Mouse (Mus musculus): ENCODE results near the gene Cpne7. TPM values are rescaled to one million over a fixed set of nuclear protein-coding genes. Genes with fewer than 3 reads are reported as not detected.

Gene Cpne7
- not detected for polyA plus RNA-seq (2014; fragmentation: Illumina TruSeq; extraction: RNeasy Lipid Tissue Mini Kit (QIAGEN cat#74804); ENCODE audit: low read depth, low replicate concordance)

DNA sequence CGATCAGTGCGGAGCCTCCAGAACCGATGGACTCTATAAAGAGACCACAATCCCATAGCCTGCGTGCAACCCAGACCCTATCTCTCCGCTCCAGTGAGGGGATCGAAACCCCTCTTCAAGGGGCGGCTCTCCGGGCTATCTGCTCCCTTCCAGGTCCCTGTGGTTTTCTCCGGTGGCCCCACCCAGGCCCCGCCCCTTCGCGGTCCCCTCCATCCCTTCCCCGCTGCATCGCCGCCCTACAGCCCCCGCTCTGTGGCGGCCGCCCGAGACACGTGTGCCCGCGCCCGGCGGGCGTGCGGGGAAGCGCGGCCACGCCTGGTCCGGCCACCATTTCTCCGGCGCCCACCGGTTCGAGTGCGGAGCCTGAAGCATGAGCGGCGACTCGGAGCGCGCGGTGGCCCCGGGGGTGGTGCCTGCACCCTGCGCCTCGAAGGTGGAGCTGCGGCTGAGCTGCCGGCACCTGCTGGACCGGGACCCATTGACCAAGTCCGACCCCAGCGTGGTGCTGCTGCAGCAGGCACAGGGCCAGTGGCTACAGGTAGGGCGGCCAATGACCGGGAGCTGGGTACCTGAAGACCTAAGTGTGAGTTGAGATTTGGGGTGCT is at the start of gene Cpne7:
TSS of gene Cpne7 (plus strand) at position 248 of the 605 bp plus-strand sequence.

DNA sequence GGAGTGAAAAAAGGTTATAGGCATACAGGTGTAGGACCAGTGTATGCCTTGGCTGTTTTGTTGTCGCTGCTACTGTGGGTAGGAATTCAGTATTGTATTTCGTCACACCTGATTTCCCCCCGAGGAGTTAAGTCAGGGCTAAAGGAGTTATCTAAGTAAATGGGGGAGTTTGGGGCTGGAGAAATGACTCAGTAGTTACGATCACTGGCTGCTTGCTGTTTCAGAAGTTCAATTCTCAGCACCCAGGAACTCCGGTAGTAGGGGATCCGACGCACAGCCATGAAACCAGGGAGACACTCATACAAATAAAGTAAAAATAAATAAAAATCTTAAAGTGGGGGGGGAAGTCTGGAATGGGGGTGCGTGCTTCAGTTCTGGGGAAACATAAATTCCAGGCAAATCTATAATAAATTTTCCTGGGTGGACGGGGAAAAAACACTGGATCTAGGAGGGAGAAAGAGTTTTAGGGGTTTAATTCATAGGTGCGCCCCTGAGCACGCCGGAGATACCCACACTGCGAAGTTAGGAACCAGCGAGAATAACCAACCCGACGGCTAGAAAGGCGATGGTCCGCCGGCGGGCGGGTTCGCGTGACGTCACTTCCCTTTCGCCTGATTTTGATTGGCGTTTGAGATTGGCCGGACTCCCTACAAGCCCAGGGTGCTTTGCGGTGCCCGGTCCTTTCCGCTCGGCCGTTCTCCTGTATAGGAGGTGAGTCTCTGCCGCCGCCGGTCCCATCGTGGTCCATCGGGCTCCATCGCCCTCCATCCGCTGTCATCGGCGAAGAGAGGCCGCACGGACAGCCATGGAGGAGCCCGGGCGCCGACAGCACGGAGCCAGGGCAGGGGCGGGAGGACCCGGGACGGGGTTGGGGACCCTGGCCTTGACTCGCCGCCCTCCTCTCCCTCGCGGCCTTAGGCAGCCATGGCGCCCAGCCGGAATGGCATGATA is 15.2 kb upstream of the Cpne7 start, which contains the start of gene Rpl13:
TSS of gene Rpl13 (plus strand) at position 616 of the 951 bp plus-strand sequence.

DNA sequence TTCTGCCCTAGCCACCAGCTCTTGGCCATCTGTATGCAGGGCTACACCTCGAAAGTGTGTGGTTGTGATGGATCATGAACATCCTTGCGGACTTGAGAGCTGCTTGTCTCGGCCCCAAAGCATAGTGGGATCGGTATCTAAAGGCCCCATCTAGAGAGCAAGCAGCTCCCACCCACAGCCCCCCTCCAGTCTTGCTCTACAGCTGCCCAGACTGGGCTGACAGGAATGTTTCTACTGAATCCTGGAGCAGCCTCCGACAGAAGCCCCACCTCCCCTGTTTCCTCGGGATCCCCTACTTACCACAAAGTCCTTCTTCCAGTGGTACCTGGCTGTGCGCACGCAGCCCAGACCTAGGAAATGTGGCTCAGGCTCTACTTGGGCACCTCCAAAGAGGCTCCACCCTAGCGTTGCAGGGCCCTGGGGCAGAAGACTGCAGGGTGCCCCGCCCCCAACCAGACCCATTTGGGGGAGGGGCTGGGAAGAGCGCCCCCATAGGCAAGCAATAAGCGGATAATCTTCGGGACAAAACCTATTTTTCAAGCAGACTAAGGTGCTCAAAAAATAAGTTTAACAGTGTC is 40.8 kb downstream of the Cpne7 start, which contains the start of gene Sult5a1:
TSS of gene Sult5a1 (minus strand) at position 428 of the 578 bp plus-strand sequence.

Other genes starting within 250 kb of the Cpne7 start
- gene Ankrd11, start 75.1 kb upstream of the Cpne7 start, polyA plus RNA-seq (2014; fragmentation: Illumina TruSeq; extraction: RNeasy Lipid Tissue Mini Kit (QIAGEN cat#74804); ENCODE audit: low read depth, low replicate concordance) = 42.7 TPM
- gene Spg7, start 54.4 kb upstream of the Cpne7 start, polyA plus RNA-seq (2014; fragmentation: Illumina TruSeq; extraction: RNeasy Lipid Tissue Mini Kit (QIAGEN cat#74804); ENCODE audit: low read depth, low replicate concordance) = 20.0 TPM
- 75.4 TPM for gene Rpl13, start 15.0 kb upstream of the Cpne7 start, polyA plus RNA-seq (2014; fragmentation: Illumina TruSeq; extraction: RNeasy Lipid Tissue Mini Kit (QIAGEN cat#74804); ENCODE audit: low read depth, low replicate concordance)
- gene Sult5a1, start 40.9 kb downstream of the Cpne7 start, polyA plus RNA-seq (2014; fragmentation: Illumina TruSeq; extraction: RNeasy Lipid Tissue Mini Kit (QIAGEN cat#74804); ENCODE audit: low read depth, low replicate concordance) = 0.39 TPM
- 1.7 TPM for gene Dpep1, start 68.9 kb downstream of the Cpne7 start, polyA plus RNA-seq (2014; fragmentation: Illumina TruSeq; extraction: RNeasy Lipid Tissue Mini Kit (QIAGEN cat#74804); ENCODE audit: low read depth, low replicate concordance)
- 8.8 TPM for gene Chmp1a, start 95.4 kb downstream of the Cpne7 start, polyA plus RNA-seq (2014; fragmentation: Illumina TruSeq; extraction: RNeasy Lipid Tissue Mini Kit (QIAGEN cat#74804); ENCODE audit: low read depth, low replicate concordance)
- 72.9 TPM for gene Spata33, start 95.5 kb downstream of the Cpne7 start, polyA plus RNA-seq (2014; fragmentation: Illumina TruSeq; extraction: RNeasy Lipid Tissue Mini Kit (QIAGEN cat#74804); ENCODE audit: low read depth, low replicate concordance)
- gene Cdk10, start 107.5 kb downstream of the Cpne7 start, polyA plus RNA-seq (2014; fragmentation: Illumina TruSeq; extraction: RNeasy Lipid Tissue Mini Kit (QIAGEN cat#74804); ENCODE audit: low read depth, low replicate concordance) = 4.5 TPM
- gene Spata2l, start 118.9 kb downstream of the Cpne7 start, polyA plus RNA-seq (2014; fragmentation: Illumina TruSeq; extraction: RNeasy Lipid Tissue Mini Kit (QIAGEN cat#74804); ENCODE audit: low read depth, low replicate concordance) = 1.2 TPM
- 0.52 TPM for gene Zfp276, start 136.8 kb downstream of the Cpne7 start, polyA plus RNA-seq (2014; fragmentation: Illumina TruSeq; extraction: RNeasy Lipid Tissue Mini Kit (QIAGEN cat#74804); ENCODE audit: low read depth, low replicate concordance)
- gene Vps9d1, start 137.0 kb downstream of the Cpne7 start, polyA plus RNA-seq (2014; fragmentation: Illumina TruSeq; extraction: RNeasy Lipid Tissue Mini Kit (QIAGEN cat#74804); ENCODE audit: low read depth, low replicate concordance) = 1.1 TPM
- 3.4 TPM for gene Fanca, start 201.2 kb downstream of the Cpne7 start, polyA plus RNA-seq (2014; fragmentation: Illumina TruSeq; extraction: RNeasy Lipid Tissue Mini Kit (QIAGEN cat#74804); ENCODE audit: low read depth, low replicate concordance)
- gene Spire2, start 215.3 kb downstream of the Cpne7 start, polyA plus RNA-seq (2014; fragmentation: Illumina TruSeq; extraction: RNeasy Lipid Tissue Mini Kit (QIAGEN cat#74804); ENCODE audit: low read depth, low replicate concordance) = 1.1 TPM

Measured in testis, adult 10 weeks (tissue).